Mouse (Mus musculus): ENCODE results near the gene Dph1. TPM values are rescaled to one million over a fixed set of nuclear protein-coding genes. Genes with fewer than 3 reads are reported as not detected.
"Not testable (repeated sequence)": the region's sequence is repeated elsewhere in the genome, so short reads cannot be mapped to it uniquely, and the experiment has no call there.

The Dph1 gene
- total RNA-seq, 2 experiments from 2014 or later, result 8.7 to 9.8 TPM

DNA sequence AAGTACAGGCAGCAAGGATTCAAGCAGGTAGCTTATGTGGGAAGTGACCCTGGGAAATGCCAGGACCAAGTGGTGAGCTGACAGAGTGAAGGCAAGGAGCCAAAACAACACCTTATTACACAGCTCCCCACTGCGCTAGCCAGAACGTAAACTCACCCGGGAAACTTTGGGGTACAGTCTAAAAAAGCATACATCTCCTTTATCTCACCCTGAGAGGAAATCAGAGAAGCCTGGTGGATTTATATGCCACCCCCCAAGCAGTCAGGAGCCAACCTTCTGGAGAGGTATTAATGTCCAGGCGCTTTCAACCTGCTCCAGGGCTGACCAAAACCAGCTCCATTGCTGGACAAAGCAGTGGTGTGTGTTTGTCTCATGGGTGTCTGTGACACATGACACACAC lies 12.9 kb upstream of the Dph1 start:
- no peak for DNase-seq

- no peak for DNase-seq
Measured at GRCm38 (mm10) chr11:75201721-75202120, 10.7 kb upstream of the Dph1 start.

- DNase-seq, result no peak
Measured at GRCm38 (mm10) chr11:75200935-75201334, 9.9 kb upstream of the Dph1 start.

DNA sequence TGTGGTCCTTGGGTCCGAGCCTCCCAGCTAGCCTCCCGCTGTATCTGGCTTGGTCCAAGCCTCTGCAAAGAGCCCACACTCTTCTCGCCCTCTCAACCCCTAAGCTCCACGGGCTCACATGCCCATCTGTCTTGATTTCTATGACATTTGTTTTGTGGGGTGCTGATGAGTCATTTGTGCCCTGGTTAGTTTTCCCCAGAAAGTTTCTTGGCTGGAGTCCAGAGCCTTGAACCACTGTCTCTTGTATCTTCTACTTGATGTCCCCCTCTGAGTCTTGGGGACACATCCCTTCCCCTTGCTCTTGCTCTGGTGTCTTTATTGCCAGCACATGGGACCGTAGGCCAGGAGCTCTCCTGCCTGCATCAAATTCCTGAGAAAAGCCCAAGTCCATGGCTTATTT lies 8.9 kb upstream of the Dph1 start:
- no peak for DNase-seq

DNA sequence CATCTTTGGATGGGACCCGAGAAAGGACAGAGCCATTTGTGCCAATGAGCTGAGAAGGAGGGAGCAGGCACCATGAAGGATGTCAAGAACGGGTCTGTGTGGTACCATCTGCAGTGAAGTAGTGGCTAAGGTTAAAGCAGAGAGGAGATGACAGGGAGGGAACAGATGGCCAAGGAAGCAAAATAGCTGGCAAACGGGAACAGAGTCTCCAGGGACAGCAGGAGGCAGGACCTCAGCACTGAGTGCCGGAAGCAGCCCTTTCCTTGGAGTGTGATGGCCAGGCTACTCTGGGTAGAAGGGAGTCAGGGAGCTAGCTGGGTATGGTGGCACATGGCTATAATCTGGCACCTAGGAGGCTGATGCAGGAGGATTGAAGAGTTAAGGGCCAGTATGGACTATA lies 7.8 kb upstream of the Dph1 start:
- no peak for DNase-seq

GRCm38 (mm10) chr11:75197956-75198355 lies 6.9 kb upstream of the Dph1 start:
- DNase-seq, result no peak

GRCm38 (mm10) chr11:75196131-75196530 lies 5.1 kb upstream of the Dph1 start:
- no peak for DNase-seq

DNA sequence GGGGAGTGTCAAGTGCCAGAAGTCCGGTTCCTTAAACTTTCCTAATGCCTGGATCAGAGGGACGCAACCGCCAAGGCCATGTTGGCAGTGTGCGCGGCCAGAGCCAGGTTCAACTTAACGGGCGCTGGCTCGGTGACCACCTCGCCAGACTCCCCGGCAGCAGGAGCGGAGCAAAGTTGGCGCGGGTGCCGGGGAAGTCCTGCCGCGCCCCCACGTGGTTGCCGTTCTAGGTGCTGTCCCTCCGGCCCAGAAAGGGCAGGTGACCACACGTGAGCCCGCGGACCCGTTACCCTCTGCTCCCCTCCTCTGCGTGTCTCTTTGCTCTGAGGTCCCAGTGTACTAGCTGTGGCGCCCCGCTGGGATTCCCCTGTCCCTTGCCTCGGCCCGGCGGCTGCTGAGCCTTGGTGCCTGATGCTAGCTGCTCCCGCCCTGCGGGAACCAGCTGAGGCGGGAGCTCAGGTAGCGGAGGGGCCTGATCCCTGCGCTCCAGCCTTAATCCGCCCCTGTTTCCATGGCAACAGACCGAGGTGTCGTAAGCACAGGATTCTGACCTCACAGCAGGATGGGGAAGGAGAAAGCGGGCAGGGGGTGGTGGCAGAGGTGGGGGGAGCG lies 3.9 kb upstream of the Dph1 start:
- peak in 1 of 2 experiments; percentile 50 for DNase-seq

GRCm38 (mm10) chr11:75194121-75194849 lies 3.2 kb upstream of the Dph1 start:
- peak in 1 of 2 experiments; percentile 60 for DNase-seq

- peak; percentile 79 to 84 for DNase-seq
Measured at GRCm38 (mm10) chr11:75193256-75194071, 2.4 kb upstream of the Dph1 start, which contains the start of gene Rtn4rl1. Rtn4rl1 (plus strand) TSS chr11:75193783.

DNA sequence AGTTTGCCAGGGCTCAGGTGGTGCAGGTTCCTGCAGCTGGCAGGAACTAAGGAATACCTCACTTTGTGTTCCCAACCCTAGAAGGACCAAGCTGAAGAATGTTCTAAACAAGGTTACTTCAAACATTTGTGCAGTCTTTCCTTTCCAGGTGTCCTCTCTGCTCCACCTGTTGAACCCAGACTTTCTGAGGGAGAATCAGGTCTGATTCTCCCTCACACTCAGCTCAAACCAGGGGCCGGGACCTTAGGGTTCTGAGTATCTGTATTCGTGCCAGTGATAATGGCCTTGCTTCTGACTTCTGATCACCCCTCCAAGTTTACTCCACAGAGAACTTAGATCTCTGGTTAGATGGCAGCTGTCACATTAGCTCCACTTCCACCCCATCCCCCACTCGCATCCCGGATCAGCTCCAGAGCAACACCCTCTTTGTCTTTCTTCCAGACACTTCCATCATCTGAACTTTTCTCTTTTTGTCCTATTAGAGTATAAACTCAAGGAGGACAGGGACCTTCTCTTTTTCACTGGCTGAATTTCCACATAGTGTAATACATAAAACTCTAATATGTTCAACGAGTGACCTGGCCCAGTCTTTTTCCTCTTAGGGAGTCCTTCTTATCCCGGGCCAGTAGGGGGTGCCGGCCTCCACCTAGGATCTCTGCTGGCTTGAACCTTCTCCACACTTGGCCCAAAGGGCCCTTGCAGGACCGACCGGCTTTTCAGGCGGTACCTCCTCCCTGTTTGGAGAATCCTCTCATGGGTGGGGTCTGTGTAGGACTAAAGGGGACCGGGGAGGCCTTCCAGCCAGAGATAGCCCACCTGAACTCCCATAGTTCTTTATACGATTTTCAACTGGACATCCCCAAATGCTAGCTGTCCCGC lies 1.5 kb upstream of the Dph1 start:
- peak; percentile 88 for DNase-seq

- DNase-seq, result no peak
Measured at GRCm38 (mm10) chr11:75191841-75192240, 800 bp upstream of the Dph1 start.

DNA sequence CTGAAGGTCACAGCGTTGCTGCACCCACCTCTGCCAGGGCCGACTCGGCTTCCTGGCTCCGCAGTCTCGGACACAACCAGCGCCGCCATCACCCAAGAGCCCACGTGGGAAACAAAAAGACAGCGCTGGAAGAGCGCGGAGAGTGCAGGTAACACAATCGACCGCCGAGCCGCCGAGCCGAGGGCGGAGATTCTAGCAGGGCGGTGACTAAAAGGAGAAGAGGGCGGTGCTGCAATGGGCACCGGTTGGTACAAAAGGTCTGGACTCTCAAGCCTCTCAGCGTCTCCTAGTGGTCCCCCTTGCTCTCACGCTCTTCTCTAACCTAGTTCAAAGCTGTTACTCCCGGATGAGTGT lies 693 bp downstream of the Dph1 start:
- peak; percentile 86 to 88 for DNase-seq

- DNase-seq, result no peak
Measured at GRCm38 (mm10) chr11:75189713-75190370, 1.2 kb downstream of the Dph1 start.

DNA sequence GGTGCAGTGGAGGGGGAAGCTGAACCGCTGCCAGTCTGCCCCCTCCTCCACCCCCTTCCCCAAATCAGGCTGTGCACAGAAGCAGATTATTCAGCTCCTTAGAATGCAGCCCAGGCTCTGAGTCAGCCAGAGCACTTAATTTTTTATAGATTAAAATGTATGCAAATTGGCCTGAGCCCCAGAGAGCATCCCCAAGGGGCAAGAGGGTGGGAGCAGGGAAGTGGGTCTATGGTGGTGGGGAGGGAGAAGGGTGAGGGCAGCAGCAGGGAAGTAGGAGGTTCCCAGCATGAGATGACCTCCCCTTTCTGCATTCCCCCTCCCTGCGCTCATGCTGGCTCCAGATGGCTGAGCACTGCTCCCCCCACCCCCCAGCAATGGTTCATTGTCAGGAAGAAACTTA lies 6.1 kb downstream of the Dph1 start:
- DNase-seq, result no peak

GRCm38 (mm10) chr11:75184573-75184972 lies 6.5 kb downstream of the Dph1 start:
- DNase-seq, result no peak

DNA sequence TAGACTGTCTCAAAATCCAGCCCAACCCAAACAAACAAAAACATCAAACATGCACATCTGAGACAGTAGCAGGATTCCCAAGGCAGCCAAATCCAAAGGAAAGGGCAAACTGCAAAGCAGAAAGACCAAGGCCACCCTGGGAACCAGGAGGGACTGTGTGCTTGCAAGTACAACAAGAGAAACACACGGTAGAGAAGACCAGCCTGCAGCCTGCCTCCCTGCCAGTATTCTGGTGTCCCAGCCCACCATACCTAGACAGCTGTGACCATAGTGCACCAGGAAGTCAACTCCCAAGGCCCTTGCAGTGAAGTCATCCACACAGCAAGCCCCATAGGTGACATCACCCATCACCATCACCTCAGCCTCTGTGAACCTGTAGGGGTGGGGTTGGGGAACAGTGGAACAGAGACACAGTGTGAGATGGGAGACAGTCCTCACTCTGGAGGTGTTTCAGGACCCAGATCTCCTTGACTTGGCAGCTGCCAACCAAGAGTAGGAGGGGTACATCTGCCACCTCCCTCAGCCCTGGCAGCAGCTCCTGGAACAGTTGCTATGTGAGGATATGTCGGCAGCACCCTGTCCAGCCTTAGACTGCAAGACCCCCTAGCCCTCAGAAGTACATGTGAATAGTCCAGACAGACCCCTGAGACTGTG lies 7.0 kb downstream of the Dph1 start:
- DNase-seq, result no peak

GRCm38 (mm10) chr11:75178672-75179208 lies 12.3 kb downstream of the Dph1 start, which contains the start of gene Ovca2:
Ovca2 (minus strand) TSS chr11:75178835.
- peak; percentile 91 to 92 for DNase-seq

DNA sequence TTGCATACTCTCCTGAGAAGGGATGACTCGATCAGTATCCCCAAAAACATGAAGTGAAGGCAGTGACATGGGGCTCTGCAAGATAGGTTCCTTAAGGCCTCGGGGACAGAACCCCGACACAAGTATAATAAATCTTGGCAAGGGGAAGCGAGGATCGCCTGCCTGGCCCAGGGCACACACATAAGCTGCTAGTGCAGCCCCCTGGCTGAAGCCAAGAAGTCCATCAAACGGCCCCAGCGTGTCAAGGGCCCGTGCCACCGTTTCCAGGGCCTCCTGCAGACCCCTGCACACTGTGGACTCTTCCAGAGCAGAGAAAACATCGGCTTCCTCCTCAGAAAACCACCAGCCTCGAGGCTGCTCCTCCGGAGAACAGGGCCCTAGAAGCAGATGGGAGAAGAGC lies 13.0 kb downstream of the Dph1 start:
- DNase-seq, result peak in 1 of 2 experiments; percentile 7

DNA sequence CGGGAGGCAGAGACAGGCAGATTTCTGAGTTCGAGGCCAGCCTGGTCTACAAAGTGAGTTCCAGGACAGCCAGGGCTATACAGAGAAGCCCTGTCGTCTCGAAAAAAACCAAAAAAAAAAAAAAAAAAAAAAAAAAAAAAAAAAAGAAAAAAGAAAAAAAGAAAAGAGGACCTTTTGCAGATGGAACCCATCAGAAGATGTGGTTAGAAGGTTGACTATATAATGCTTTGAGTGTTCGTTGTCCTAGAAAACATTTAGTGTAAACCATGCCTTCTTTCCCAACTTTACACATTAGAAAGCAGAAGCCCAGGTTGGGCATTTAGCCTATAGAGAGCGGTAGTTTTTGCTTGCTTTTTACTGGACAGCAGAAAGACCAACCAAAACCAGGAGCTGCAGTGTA lies 16.5 kb downstream of the Dph1 start:
- DNase-seq, result not testable (repeated sequence)

GRCm38 (mm10) chr11:75173799-75174165 lies 17.3 kb downstream of the Dph1 start:
- DNase-seq, result no peak

Measured in heart, adult 18-20 months (tissue).